Mouse (Mus musculus) limb, embryonic 11.5 days (tissue): Measurements from ENCODE around the gene Mark3. TPM values are rescaled to one million over a fixed set of nuclear protein-coding genes. Genes with fewer than 3 reads are reported as not detected.

Experiments
- ATAC-seq: fragments of 200-750 bp; cut with Nextera tagmentation; 2 replicates; pipeline ENCODE4 v1.8.0; 2017; ENCODE audit warnings: low read depth; ENCODE audit not compliant: insufficient number of reproducible peaks, low FRiP score, low TSS enrichment
- DNase-seq: peaks from one replicate; pipeline ENCODE4 v3.0.0-alpha.2; 2015; ENCODE audit warnings: low spot score
- H3K27ac ChIP-seq: fragments of 300-500 bp; sonication (generic); replicated peaks from 2 replicates; pipeline ENCODE4 v1.5.1; 2014; ENCODE audit warnings: low read depth, mild to moderate bottlenecking, low read length
- H3K27me3 ChIP-seq: fragments of 300-500 bp; sonication (generic); 2 replicates; pipeline ENCODE4 v1.6.1; 2014; ENCODE audit warnings: mild to moderate bottlenecking, low read length, mixed read lengths; ENCODE audit not compliant: control insufficient read depth, insufficient read depth
- H3K36me3 ChIP-seq: fragments of 300-500 bp; sonication (generic); 2 replicates; pipeline ENCODE4 v1.6.1; 2014; ENCODE audit warnings: mild to moderate bottlenecking, low read length, moderate library complexity, mixed read lengths; ENCODE audit not compliant: control insufficient read depth, insufficient read depth
- H3K4me1 ChIP-seq: fragments of 300-500 bp; sonication (generic); 2 replicates; pipeline ENCODE4 v1.6.1; 2014; ENCODE audit warnings: low read length, mixed read lengths; ENCODE audit not compliant: control insufficient read depth, insufficient read depth
- H3K4me2 ChIP-seq: fragments of 300-500 bp; sonication (generic); 2 replicates; pipeline ENCODE4 v1.6.1; 2014; ENCODE audit warnings: low read depth, mild to moderate bottlenecking, moderate library complexity; ENCODE audit not compliant: severe bottlenecking
- H3K4me3 ChIP-seq: fragments of 300-500 bp; sonication (generic); 2 replicates; pipeline ENCODE4 v1.5.1; 2014; ENCODE audit warnings: low read depth, low read length
- H3K9ac ChIP-seq: fragments of 300-500 bp; sonication (generic); 2 replicates; pipeline ENCODE4 v1.6.1; 2014; ENCODE audit warnings: mild to moderate bottlenecking, low read length
- H3K9me3 ChIP-seq: fragments of 300-500 bp; sonication (generic); 2 replicates; pipeline ENCODE4 v1.6.1; 2016; ENCODE audit warnings: low read length; ENCODE audit not compliant: control insufficient read depth
- WGBS: fragments of 180-500 bp; shearing (Covaris S2); extraction: QIAGEN DNeasy Blood & Tissue Kit; methylation state at CpG from one replicate; pipeline ENCODE4 v1.1.7; 2014; 5-methylcytosine and 5-hydroxymethylcytosine counted together
- polyA plus RNA-seq: library from polyadenylated mRNA; unstranded; fragments of >200 nt; fragmentation: Nextera tagmentation; extraction: Ambion mirVana; gene quantifications from 2 replicates; pipeline ENCODE4 v1.2.1, GENCODE M21; 2014

The Mark3 gene
- polyA plus RNA-seq, 1 experiment from 2014 or later: 65.4 TPM

GRCm38 (mm10) chr12:111682806-111683205 is 108.5 kb downstream of the Mark3 start:
- DNase-seq (no peak), ATAC-seq (no peak)
- 65% methylated on average over 5 of the region's 5 CpGs for WGBS
- Histone ChIP-seq H3K4me2 (no peak overlapping the region), H3K4me1 (peaks cover 6% of the 10 kb centered on the region), H3K27me3 (no peaks in the 10 kb centered on the region), H3K4me3 (no peak overlapping the region), H3K27ac (no peak overlapping the region), H3K9me3 (no peaks in the 10 kb centered on the region), H3K9ac (no peak overlapping the region), H3K36me3 (0 out of 2 replicates have a peak, but pooled peaks cover 2% of the 10 kb centered on the region)

- no peaks in the 10 kb centered on the region for H3K9me3 ChIP-seq
- no peak for DNase-seq
- no peaks in the 10 kb centered on the region for H3K36me3 ChIP-seq
- no peak overlapping the region for H3K4me3 ChIP-seq
- H3K9ac ChIP-seq: no peak overlapping the region
- 75% methylated on average over 4 of the region's 4 CpGs for WGBS
- no peak for ATAC-seq
- H3K27ac ChIP-seq: no peak overlapping the region
- no peaks in the 10 kb centered on the region for H3K4me1 ChIP-seq
- no peaks in the 10 kb centered on the region for H3K27me3 ChIP-seq
- H3K4me2 ChIP-seq: no peak overlapping the region
These were observed 112.1 kb downstream of the Mark3 start for GRCm38 (mm10) chr12:111686390-111686789.

- Histone ChIP-seq H3K9me3 (no peaks in the 10 kb centered on the region), H3K9ac (no peak overlapping the region), H3K36me3 (no peaks in the 10 kb centered on the region), H3K27ac (no peak overlapping the region), H3K4me1 (peaks cover 4% of the 10 kb centered on the region; the same call in 1 of the 2 replicates), H3K27me3 (no peaks in the 10 kb centered on the region), H3K4me3 (no peak overlapping the region), H3K4me2 (no peak overlapping the region)
- ATAC-seq: no peak
- no peak for DNase-seq
- WGBS: 53% methylated on average over 14 of the region's 14 CpGs
These were observed 113.2 kb downstream of the Mark3 start for GRCm38 (mm10) chr12:111687350-111688068.

- no peak for ATAC-seq
- no peak overlapping the region for H3K27ac ChIP-seq
- peaks cover 4% of the 10 kb centered on the region; the same call in 1 of the 2 replicates for H3K4me1 ChIP-seq
- H3K36me3 ChIP-seq: no peaks in the 10 kb centered on the region
- no peaks in the 10 kb centered on the region for H3K9me3 ChIP-seq
- no peaks in the 10 kb centered on the region for H3K27me3 ChIP-seq
- H3K4me2 ChIP-seq: no peak overlapping the region
- WGBS: 49% methylated on average over 2 of the region's 2 CpGs
- H3K9ac ChIP-seq: no peak overlapping the region
- H3K4me3 ChIP-seq: no peak overlapping the region
- DNase-seq: no peak
These were observed 113.7 kb downstream of the Mark3 start for GRCm38 (mm10) chr12:111688069-111688428.

- Histone ChIP-seq H3K4me3 (no peak overlapping the region), H3K9me3 (no peaks in the 10 kb centered on the region), H3K27ac (no peak overlapping the region), H3K27me3 (no peaks in the 10 kb centered on the region), H3K4me2 (no peak overlapping the region), H3K36me3 (no peaks in the 10 kb centered on the region), H3K9ac (no peak overlapping the region), H3K4me1 (peaks cover 13% of the 10 kb centered on the region)
- no peak for DNase-seq
- WGBS: 84% methylated on average over 11 of the region's 11 CpGs
- no peak for ATAC-seq
These were observed 115.1 kb downstream of the Mark3 start for GRCm38 (mm10) chr12:111689426-111689825.

GRCm38 (mm10) chr12:111691346-111691872 is 117.1 kb downstream of the Mark3 start:
- Histone ChIP-seq H3K4me3 (no peak overlapping the region), H3K9ac (no peak overlapping the region; the same call in 1 of the 2 replicates), H3K27me3 (no peaks in the 10 kb centered on the region), H3K36me3 (no peaks in the 10 kb centered on the region), H3K4me2 (no peak overlapping the region), H3K4me1 (peaks cover 18% of the 10 kb centered on the region), H3K9me3 (no peaks in the 10 kb centered on the region), H3K27ac (0 out of 2 replicates have a peak overlapping the region, but pooled peaks have one; percentile 8)
- no peak for DNase-seq
- no peak for ATAC-seq
- WGBS: 29% methylated on average over 5 of the region's 5 CpGs

- Histone ChIP-seq H3K9me3 (no peaks in the 10 kb centered on the region), H3K4me1 (peaks cover 18% of the 10 kb centered on the region), H3K27ac (no peak overlapping the region), H3K27me3 (no peaks in the 10 kb centered on the region), H3K9ac (peak overlapping the region; percentile 34; the same call in 1 of the 2 replicates), H3K4me2 (no peak overlapping the region), H3K36me3 (no peaks in the 10 kb centered on the region), H3K4me3 (no peak overlapping the region)
- DNase-seq: no peak
- no peak for ATAC-seq
- 86% methylated on average over 5 of the region's 5 CpGs for WGBS
These were observed 118.6 kb downstream of the Mark3 start for GRCm38 (mm10) chr12:111692899-111693298.

GRCm38 (mm10) chr12:111693341-111694270 is 119.3 kb downstream of the Mark3 start:
- WGBS: 49% methylated on average over 18 of the region's 18 CpGs
- H3K4me2 ChIP-seq: peak overlapping the region; percentile 20
- no peaks in the 10 kb centered on the region for H3K9me3 ChIP-seq
- no peak overlapping the region for H3K4me3 ChIP-seq
- ATAC-seq: peak; percentile 52; the same call in 1 of the 2 replicates
- H3K4me1 ChIP-seq: peaks cover 18% of the 10 kb centered on the region
- no peaks in the 10 kb centered on the region for H3K27me3 ChIP-seq
- DNase-seq: peak; percentile 45
- H3K9ac ChIP-seq: peak overlapping the region; percentile 12; the same call in 1 of the 2 replicates
- no peaks in the 10 kb centered on the region for H3K36me3 ChIP-seq
- H3K27ac ChIP-seq: no peak overlapping the region; the same call in 1 of the 2 replicates
